Mouse (Mus musculus) intestine, embryonic 14.5 days (tissue): ENCODE measurements at regions not wholly inside any gene's neighbourhood (a gene's known extent, or its start where the extent isn't known, plus 50 kb on each side); places are given as distances from the start of the nearest gene placed in this dataset.
"Not testable (repeated sequence)": the region's sequence is repeated elsewhere in the genome, so short reads cannot be mapped to it uniquely, and the experiment has no call there.

ENCODE experiments used
- ATAC-seq: fragments of 200-750 bp; cut with Nextera tagmentation; replicated peaks from 2 replicates; pipeline ENCODE4 v1.8.0; 2017; ENCODE audit warnings: low read depth, moderate number of reproducible peaks, moderate TSS enrichment, moderate library complexity; ENCODE audit not compliant: low FRiP score, low TSS enrichment
- DNase-seq: peaks from one replicate; pipeline ENCODE4 v3.0.0-alpha.2; 2018; ENCODE audit warnings: low spot score
- H3K27ac ChIP-seq: fragments of 300-500 bp; sonication (generic); 2 replicates; pipeline ENCODE4 v1.5.1; 2014; ENCODE audit warnings: low read depth, mild to moderate bottlenecking, control low read depth
- H3K27me3 ChIP-seq: fragments of 300-500 bp; sonication (generic); replicated peaks from 2 replicates; pipeline ENCODE4 v1.6.1; 2014; ENCODE audit warnings: low read length, control low read depth; ENCODE audit not compliant: control insufficient read depth, insufficient read depth
- H3K36me3 ChIP-seq: fragments of 300-500 bp; sonication (generic); 2 replicates; pipeline ENCODE4 v1.6.1; 2014; ENCODE audit warnings: low read length, control low read depth; ENCODE audit not compliant: control insufficient read depth, insufficient read depth
- H3K4me1 ChIP-seq: fragments of 300-500 bp; sonication (generic); replicated peaks from 2 replicates; pipeline ENCODE4 v1.6.1; 2014; ENCODE audit warnings: low read length, control low read depth, mixed read lengths; ENCODE audit not compliant: control insufficient read depth, insufficient read depth
- H3K4me2 ChIP-seq: fragments of 300-500 bp; sonication (generic); 2 replicates; pipeline ENCODE4 v1.6.1; 2014; ENCODE audit warnings: low read length
- H3K4me3 ChIP-seq: fragments of 300-500 bp; sonication (generic); 2 replicates; pipeline ENCODE4 v1.5.1; 2014; ENCODE audit warnings: low read depth, low read length, control low read depth, mixed read lengths
- H3K9ac ChIP-seq: fragments of 300-500 bp; sonication (generic); 2 replicates; pipeline ENCODE4 v1.6.1; 2014; ENCODE audit warnings: mild to moderate bottlenecking, low read length
- H3K9me3 ChIP-seq: fragments of 300-500 bp; sonication (generic); 2 replicates; pipeline ENCODE4 v1.6.1; 2016; ENCODE audit warnings: low read length, control low read depth; ENCODE audit not compliant: control insufficient read depth
- WGBS: fragments of 180-500 bp; shearing (Covaris S2); extraction: QIAGEN DNeasy Blood & Tissue Kit; methylation state at CpG from one replicate; pipeline ENCODE4 v1.1.7; 2014; 5-methylcytosine and 5-hydroxymethylcytosine counted together

- Histone ChIP-seq H3K27ac (no peak overlapping the region), H3K36me3 (no peaks in the 10 kb centered on the region), H3K27me3 (no peaks in the 10 kb centered on the region), H3K4me2 (no peak overlapping the region), H3K4me3 (no peak overlapping the region), H3K9me3 (no peaks in the 10 kb centered on the region), H3K9ac (no peak overlapping the region), H3K4me1 (no peaks in the 10 kb centered on the region)
- WGBS: 63% methylated on average over 2 of the region's 2 CpGs
- DNase-seq (no peak), ATAC-seq (no peak)
Measured at GRCm38 (mm10) chr4:10703212-10703611, 171.1 kb upstream of the 2610301B20Rik start.

DNA sequence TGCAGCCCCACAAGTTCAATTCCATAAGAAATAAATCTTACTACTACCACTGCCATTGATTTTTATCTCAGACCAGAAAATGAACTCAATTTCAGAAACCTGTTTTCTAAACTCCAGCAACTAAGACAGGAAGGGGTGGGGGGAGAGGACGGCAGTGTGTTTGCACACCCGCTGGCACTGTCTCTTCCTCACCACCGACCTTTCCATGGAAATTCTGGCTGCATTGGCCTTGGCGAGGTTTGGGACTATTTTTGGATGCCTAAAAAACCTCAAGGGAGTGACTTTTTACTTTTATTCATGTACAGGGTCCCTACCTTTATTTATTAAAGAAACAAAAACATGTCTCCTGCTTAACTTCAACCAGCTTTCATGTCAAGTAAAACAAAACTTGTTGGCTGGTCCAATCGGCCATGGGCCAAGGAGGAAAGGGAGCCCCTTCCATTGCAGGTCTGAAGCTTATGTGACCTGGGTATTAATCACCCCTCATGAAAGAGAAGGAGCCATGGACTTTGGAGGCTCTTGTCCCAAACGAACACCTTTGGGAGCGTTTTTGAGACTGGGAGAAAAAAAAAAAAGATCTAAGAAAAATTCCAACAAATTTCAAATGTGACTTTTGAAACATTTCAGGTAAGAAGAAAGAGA is 167.2 kb upstream of the 2610301B20Rik start:
- Histone ChIP-seq H3K27me3 (no peaks in the 10 kb centered on the region), H3K4me1 (no peaks in the 10 kb centered on the region), H3K36me3 (no peaks in the 10 kb centered on the region), H3K4me2 (no peak overlapping the region), H3K4me3 (no peak overlapping the region), H3K9ac (no peak overlapping the region), H3K9me3 (no peaks in the 10 kb centered on the region), H3K27ac (no peak overlapping the region)
- DNase-seq (no peak), ATAC-seq (no peak)
- 77% methylated on average over 7 of the region's 7 CpGs for WGBS

- Histone ChIP-seq H3K9me3 (no peaks in the 10 kb centered on the region), H3K27ac (no peak overlapping the region), H3K4me3 (no peak overlapping the region), H3K4me2 (no peak overlapping the region), H3K9ac (no peak overlapping the region), H3K4me1 (no peaks in the 10 kb centered on the region), H3K36me3 (no peaks in the 10 kb centered on the region), H3K27me3 (no peaks in the 10 kb centered on the region)
- WGBS: 41% methylated on average over 2 of the region's 2 CpGs
- ATAC-seq (no peak), DNase-seq (no peak)
Measured at GRCm38 (mm10) chr4:10707658-10708056, 166.6 kb upstream of the 2610301B20Rik start.

- no peak overlapping the region for H3K4me3 ChIP-seq
- H3K27me3 ChIP-seq: no peaks in the 10 kb centered on the region
- H3K36me3 ChIP-seq: no peaks in the 10 kb centered on the region
- no peaks in the 10 kb centered on the region for H3K9me3 ChIP-seq
- no peak overlapping the region for H3K9ac ChIP-seq
- H3K4me1 ChIP-seq: no peaks in the 10 kb centered on the region
- ATAC-seq: no peak
- DNase-seq: no peak
- no peak overlapping the region for H3K27ac ChIP-seq
- 76% methylated on average over 11 of the region's 11 CpGs for WGBS
- no peak overlapping the region for H3K4me2 ChIP-seq
Measured at GRCm38 (mm10) chr4:10711939-10712533, 162.3 kb upstream of the 2610301B20Rik start.

GRCm38 (mm10) chr4:10723341-10723740 is 151.0 kb upstream of the 2610301B20Rik start:
- no peak for DNase-seq
- 90% methylated on average over 4 of the region's 4 CpGs for WGBS
- H3K36me3 ChIP-seq: no peaks in the 10 kb centered on the region
- no peak for ATAC-seq
- H3K9me3 ChIP-seq: no peaks in the 10 kb centered on the region
- H3K9ac ChIP-seq: no peak overlapping the region
- no peak overlapping the region for H3K4me2 ChIP-seq
- no peaks in the 10 kb centered on the region for H3K4me1 ChIP-seq
- no peak overlapping the region for H3K27ac ChIP-seq
- no peaks in the 10 kb centered on the region for H3K27me3 ChIP-seq
- no peak overlapping the region for H3K4me3 ChIP-seq

DNA sequence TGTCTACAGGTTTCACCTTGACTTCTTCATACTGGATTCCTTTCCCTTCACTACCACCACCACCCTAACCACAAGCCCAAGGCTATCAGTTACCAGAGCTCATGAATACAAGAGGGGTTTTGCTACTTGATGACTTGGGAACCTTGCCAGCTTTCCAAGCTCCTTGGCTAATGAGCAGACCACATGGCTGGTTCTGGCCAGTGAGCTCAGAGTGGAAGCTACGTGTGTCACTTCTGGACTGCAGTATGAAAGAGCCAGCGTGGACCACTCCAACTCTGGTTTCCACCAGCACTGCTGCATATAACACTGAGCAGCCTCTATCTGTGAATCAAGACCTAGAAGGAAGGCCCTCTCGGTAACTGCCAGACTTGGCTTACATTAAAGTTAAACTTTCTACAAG is 146.4 kb upstream of the 2610301B20Rik start:
- no peak overlapping the region for H3K9ac ChIP-seq
- no peak overlapping the region for H3K27ac ChIP-seq
- no peak overlapping the region for H3K4me2 ChIP-seq
- no peaks in the 10 kb centered on the region for H3K9me3 ChIP-seq
- DNase-seq (no peak), ATAC-seq (no peak)
- no peaks in the 10 kb centered on the region for H3K27me3 ChIP-seq
- H3K4me1 ChIP-seq: no peaks in the 10 kb centered on the region
- no peak overlapping the region for H3K4me3 ChIP-seq
- 86% methylated on average over 3 of the region's 3 CpGs for WGBS
- no peaks in the 10 kb centered on the region for H3K36me3 ChIP-seq

DNA sequence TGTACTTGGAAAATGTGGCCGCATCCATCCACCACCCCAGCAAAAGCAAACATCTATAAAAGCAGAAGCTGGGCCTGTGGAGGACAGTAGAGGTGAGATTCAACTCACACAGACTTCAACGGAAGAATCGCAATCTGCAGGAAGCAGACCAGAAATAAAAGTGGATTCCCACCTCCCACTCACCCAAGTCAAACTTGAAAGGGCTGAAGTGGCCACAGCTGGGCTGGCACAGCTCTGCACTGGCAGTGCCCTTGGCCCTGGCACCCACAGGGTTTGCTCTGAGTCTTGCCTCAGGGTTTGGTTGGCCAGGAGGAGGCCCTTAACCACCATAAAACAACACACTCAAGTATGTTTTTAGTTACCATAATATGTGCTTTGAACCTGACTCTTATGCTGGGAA is 129.1 kb upstream of the 2610301B20Rik start:
- Histone ChIP-seq H3K9me3 (no peaks in the 10 kb centered on the region), H3K9ac (no peak overlapping the region), H3K4me1 (no peaks in the 10 kb centered on the region), H3K27ac (no peak overlapping the region), H3K27me3 (no peaks in the 10 kb centered on the region), H3K36me3 (no peaks in the 10 kb centered on the region), H3K4me3 (no peak overlapping the region), H3K4me2 (no peak overlapping the region)
- 82% methylated on average over 3 of the region's 3 CpGs for WGBS
- ATAC-seq (no peak), DNase-seq (no peak)

GRCm38 (mm10) chr4:10748816-10749215 is 125.5 kb upstream of the 2610301B20Rik start:
- Histone ChIP-seq H3K9ac (no peak overlapping the region), H3K4me3 (no peak overlapping the region), H3K36me3 (no peaks in the 10 kb centered on the region), H3K4me2 (no peak overlapping the region), H3K4me1 (no peaks in the 10 kb centered on the region), H3K27me3 (no peaks in the 10 kb centered on the region), H3K27ac (no peak overlapping the region), H3K9me3 (no peaks in the 10 kb centered on the region)
- WGBS: 80% methylated on average over 8 of the region's 8 CpGs
- DNase-seq (no peak), ATAC-seq (no peak)

DNA sequence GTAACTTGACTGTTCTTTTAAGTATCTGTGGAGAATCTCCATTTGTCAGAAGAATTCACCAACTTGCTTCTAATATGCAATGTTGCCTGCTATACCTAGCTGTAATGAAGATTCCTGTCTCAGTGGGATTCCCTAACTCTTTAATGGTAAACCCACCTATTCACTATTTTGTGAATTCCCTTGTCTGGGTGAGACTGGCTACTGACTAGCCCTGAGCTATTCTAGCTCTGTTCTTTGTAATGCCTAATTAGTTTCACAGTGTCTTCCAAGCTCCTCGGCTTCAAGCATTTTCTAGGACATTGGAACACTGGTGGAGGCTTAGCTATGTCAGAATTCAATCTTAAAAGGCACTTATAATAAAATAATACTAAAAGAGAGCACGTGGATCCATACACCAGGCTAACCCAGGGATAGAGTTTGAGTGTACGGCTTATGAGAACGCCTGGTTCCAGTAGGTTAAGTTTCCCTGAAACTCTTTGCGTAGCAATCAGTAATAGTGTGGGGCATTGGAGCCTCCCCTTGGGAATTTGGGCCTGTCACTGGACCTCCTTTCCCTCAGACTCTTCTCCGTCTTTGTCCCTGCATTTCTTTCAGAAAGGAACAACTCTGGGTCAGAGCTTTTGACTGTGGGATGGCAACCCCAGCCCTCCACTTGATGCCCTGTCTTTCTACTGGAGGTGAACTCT is 123.8 kb upstream of the 2610301B20Rik start:
- H3K9ac ChIP-seq, H3K4me1 ChIP-seq, H3K27ac ChIP-seq, H3K4me3 ChIP-seq, H3K9me3 ChIP-seq, H3K4me2 ChIP-seq, ATAC-seq, H3K36me3 ChIP-seq, DNase-seq, H3K27me3 ChIP-seq: not testable (repeated sequence)
- WGBS: 78% methylated on average over 6 of the region's 6 CpGs
